Mouse (Mus musculus) thymus, postnatal 0 days (tissue): ENCODE measurements around the gene Zdhhc7. TPM values are rescaled to one million over a fixed set of nuclear protein-coding genes. Genes with fewer than 3 reads are reported as not detected.
A peak's percentile ranks its signal among the peaks of the same experiment; 100 is the strongest.

ENCODE experiments used
- DNase-seq: peaks from one replicate; pipeline ENCODE4 v3.0.0-alpha.2; 2015; ENCODE audit warnings: low spot score
- polyA plus RNA-seq: library from polyadenylated mRNA; unstranded; fragments of >200 nt; fragmentation: Nextera tagmentation; extraction: Ambion mirVana; gene quantifications from 2 replicates; pipeline ENCODE4 v1.2.1, GENCODE M21; 2015

Gene Zdhhc7
- polyA plus RNA-seq, 1 experiment from 2014 or later = 35.9 TPM

DNA sequence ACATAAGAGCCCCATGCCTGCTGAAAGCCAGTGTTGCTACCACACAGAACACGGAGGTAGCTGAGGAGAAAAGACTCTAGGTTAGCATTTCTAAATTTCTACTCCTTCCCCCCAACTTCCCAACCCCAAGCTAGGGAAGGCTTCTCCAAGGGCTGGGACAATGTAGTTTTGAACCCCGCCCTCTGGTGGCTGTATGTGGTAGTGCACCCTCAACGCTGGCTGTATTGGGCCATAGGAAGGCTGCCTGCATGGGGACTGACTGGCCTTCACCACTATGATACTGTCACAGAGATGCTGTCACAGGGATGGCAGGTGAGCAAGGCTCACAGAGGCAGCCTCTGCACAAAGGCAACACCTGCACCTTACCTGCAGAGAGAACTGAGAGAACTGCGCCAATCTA lies 29.6 kb downstream of the Zdhhc7 start:
- peak; percentile 75 for DNase-seq

DNA sequence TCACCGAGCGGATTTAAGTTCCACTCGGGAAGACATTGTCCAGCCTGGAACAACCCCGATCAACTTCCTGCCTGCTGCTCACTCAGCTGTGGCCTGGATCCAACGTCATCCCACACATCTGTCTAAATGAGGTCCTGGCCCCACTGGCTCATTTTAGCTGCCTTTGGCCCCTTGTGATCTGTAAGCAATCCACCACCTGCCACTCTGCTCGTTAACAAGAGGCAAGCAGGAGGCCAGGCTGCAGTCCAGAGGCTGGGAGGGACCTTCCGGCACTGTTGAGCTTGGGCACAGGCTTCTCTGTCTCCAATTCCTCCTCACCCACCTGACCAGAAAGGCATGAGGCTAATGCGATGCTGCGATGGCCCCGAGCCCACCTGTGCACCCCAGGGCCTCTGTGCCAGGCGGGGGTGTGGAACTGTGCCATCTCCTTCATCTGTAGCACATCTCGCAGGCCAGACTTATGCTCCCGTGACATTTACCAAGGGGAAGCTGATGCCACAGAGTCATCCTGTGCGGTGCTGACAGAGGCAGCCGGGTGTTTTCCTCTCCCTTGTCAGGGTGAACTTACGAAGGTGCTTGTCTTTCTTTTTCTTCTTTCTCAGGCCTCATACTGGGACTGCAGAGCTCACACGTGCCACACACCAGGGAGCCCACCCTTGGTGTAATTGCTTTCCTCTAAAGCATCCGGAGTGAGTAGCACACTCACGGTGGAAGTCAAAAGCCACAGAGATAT lies 33.2 kb downstream of the Zdhhc7 start:
- peak; percentile 87 for DNase-seq

DNA sequence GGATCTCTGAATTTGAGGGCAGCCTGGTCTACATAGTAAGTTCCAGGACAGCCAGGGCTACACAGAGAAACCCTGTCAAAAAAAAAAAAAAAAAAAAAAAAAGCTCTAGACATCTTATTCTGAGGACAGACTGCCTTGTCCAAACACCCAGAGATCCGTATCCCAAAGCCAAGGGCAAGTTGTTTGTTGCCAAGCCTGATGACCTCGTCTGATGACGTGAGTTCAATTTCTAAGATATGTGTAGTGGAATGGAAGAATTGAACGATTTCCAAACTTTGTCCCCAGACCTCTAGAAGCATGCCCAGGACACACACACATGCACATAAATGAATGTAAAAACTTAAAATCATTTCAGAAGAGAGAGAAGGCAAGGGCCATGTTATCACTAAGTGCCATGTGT lies 35.1 kb downstream of the Zdhhc7 start:
- no peak for DNase-seq

DNA sequence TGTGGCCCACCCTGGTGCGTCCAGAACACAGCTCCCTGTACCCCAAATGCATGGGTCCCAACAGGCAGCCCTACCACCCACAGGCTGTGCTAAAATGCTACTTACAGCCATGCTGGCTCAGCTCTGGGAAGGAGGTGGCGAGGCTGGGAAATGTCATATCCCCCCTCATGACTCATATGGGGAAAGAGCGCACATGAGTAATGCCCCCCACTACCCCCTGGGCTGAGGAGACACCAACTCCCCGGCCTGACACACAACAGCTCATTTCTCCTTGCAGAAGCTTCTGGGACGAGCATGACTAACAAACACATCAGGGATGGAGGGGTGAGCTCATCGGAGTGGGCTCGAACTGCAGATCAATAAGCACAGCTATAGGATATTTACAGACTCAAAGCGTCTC lies 35.7 kb downstream of the Zdhhc7 start:
- no peak for DNase-seq

DNA sequence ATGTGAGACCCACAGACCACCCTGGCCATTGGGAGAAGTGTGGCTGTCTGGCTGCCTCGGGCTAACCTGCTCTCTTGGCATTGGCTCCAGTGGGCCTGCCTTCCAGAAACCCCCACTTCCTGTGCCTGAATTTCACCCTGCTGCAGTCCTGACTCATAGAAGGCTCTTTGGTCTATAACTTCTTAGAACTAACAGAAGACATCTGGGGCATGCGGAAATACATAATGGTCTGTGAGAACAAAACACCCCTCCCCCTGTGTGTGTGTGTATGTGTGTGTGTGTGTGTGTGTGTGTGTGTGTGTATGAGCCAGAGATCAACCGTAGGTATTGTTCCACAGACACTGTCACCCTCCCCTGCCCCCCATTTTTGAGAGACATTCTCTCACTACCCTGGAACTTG lies 38.0 kb downstream of the Zdhhc7 start:
- DNase-seq = peak; percentile 80

DNA sequence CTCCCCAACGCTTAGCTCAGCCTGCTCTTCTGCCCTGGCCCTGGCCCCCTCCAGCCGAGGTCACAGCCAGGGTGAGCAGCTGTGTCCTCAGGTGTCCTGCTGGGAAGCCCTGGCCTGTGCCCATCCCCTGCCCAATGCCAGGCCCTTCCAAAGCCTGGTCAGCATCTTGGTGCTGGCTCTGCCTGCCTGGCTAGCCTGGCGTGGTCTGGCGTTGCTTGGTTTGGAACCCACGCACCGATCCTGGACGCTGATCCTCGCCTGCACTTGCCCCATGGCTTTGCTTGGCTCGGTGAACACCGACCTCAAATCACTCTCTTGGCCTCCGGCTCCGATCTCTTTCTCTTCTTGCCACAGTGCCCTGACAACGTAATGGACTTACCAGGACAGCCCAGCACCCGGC lies 38.5 kb downstream of the Zdhhc7 start:
- DNase-seq = no peak

DNA sequence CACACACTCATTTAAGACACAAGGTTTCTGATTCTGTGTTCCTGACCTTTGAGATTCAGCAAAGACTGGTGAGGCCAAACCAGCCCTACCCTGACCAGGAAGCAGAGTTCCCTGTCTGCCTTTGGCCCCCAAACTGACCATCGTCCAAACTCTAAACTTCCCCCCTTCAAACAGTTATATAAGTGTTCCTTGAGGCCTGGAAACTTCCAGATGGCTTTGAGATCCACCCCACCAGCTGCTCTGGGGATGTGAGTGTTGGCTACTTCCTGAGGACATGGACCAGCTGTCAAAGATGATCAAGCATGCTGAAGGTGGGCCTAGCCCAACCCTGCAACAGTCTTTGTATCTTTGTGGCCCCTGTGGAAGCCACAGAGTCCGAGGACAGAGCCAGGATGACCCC lies 44.2 kb downstream of the Zdhhc7 start:
- no peak for DNase-seq

DNA sequence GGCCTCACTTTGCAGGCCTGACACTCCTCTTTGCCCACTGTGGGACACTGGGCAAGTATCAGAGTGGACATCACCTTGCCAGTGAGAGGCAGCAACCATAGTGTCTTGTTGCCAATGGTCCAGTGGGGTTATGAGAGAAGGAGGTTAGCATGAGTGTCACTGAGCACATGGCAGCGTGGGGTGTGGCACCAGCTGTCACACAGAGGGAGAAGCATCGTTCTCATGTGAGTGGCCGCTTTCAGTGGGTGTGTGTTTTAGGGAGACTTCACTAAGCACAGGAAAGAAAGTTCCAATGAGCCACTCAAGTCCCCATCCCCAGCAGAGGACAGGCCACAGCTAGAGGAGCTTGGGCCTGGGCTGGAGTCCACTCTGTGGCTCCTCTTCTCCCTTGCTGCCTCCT lies 46.4 kb downstream of the Zdhhc7 start:
- DNase-seq = no peak

DNA sequence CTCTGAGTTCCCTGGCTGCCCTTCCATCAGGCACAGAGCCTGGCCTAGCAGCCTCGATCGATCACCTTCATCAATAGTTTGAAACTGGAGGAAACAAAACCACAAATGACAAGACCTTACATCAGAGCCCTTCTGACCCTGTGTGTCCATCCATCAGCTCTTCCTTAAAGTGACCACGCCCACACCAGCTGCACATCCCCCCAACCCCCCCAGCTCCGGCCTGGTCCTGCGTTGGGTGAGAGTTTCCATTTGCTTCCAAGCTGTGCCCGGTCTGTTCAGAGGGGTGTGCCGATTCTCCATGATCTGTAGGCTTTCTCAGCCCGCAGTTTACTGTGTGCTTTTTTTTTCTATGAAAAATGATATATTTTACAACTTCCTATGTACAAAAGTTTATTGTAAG lies 49.0 kb downstream of the Zdhhc7 start:
- DNase-seq = no peak

DNA sequence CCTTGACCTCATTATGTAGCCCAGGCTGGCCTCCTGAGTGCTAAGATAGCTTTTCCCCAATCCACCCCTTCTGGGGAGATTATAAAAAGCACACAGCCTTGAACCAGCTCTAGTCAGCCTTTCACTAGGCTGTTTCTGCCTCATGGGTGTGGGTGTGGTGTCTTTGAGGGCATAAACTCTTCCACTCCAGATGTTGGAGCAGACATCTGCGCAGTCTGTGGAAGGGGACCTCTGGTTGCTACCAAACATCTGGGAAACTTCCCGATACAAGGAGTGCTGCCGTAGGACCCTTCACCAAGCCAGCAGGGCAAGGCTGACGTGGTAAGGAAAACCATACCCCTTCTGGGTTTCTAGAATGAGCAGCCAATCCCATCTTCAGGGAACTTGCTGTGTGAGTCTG lies 49.4 kb downstream of the Zdhhc7 start:
- no peak for DNase-seq

DNA sequence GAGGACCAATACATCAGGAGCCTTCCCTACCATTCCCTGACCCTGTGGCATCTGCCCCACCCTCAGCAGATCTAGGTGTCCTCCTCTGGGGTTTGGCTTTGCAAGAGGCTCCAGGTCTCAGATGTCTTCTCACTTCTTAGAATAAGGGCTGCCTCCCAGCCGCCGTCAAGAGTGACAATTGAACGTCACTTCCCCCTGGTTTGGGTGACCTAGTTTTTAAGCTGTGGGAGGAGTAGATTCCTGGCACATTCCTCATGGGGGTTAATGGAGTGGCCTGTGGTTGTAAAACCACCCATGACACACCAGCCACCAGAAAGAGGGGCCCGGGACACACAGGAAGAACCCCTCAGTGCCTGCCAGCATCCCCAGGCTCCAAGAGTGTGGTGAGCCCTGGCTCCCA lies 50.3 kb downstream of the Zdhhc7 start:
- DNase-seq = peak; percentile 78

DNA sequence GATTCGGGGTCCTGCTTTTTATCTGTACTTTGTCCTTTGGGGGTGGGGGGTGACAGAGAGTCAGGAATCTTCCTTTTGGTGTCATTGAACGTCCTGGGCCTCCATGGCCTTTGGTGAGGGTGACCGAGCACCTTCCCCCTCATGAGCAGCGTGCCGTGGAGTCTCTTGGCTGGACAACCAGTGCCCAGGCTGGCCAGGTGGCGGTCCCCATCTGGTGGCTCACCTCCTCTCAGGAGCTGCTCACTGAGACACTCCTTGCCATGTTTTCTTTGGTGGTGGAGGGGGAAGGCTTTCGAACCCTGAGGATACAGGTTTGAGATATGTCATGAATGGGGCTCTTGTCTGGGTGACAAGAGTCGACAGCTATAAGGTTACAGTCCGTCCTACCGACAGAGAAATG lies 50.9 kb downstream of the Zdhhc7 start:
- peak; percentile 34 for DNase-seq

DNA sequence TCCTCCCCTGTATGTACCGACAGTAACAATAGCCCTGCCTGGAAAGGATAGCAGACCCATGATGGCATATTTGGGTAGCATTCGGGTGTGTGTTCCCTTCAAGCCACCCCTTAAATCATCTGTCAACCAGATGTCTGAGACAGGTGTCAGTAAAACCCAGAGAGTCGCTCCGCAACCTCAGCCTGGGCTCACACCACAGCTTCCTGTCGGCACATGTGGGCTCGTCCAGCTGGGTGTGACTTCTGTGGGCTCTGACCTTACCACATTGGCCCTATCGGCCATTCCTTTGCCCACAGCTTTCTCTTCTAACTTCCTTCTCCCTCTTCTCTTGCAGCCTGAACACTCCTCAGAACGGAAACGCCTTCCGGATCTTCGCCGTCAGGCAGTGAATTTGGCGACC lies 51.3 kb downstream of the Zdhhc7 start:
- peak; percentile 86 for DNase-seq

DNA sequence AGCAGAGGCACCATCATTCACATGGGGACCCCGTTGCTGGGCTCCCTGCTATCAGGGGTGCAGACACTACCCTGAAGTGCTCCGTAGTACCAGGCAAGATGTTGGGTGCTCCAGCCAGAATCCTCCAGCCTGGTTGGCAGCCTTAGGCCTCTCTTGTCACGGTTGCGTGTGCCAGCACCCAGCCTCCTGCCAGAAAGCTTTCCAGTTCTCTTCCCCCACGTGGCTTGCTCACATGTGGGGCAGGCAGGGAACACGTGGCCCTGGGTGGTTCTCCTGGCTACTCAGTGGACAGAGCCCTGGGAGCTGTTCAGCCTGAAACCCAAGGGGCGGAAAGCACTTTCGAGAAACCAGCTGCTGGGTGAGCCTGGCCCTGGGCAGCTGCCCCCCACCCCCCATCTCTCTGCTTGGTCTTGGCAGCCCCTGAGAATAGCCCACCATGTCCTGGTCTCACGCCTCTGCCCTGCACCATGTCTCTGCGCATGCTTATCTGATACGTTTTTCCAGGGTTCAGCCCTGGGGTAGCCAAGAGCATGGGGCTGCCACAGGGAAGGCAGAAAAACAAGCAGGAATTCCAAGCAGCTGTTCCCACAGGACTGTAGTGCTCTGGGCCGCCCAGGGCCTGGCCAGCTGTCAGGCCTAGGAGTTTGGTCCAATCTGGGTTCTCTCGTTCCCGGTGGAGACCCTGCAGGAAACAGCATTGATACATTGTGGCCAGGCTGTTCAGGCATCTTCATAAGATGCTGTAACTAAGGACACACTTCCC lies 54.8 kb downstream of the Zdhhc7 start:
- no peak for DNase-seq

DNA sequence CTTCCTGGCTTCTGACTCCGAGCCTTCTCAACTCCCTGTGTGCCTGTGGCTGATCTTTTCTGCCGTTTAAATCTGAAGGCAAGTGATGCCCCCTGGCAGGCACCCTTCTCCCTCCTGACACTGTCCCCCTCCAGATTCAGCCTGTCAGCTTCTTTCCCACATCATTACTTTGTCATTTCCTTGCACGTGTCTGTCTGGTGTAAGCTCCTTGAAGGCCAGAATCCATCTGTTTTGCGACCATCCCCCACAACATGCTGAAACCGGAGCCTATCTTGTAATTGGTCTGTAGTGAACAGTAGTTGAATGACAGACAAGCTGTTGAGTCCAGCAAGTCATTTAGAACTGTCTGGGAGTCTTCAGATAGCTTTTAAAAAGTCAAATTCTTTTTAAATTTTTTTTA lies 55.8 kb downstream of the Zdhhc7 start:
- no peak for DNase-seq

DNA sequence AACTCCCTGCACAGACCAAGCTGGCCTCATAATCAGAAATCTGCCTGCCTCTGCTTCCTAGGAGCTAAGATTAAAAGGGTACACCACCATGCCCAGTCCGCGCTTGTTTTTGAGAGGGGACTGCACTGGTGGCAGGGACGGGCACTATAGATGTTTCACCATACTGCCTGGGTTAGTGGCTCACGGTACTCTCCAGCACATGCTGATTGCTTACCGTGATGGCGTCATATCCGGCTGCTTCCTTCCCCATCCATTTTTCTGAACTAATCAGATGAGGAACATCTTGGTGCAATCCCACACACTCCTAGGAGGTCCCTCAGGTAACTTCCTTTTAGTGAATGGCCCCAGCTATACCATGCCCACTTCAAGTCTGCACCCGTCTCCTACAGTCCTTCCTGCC lies 56.4 kb downstream of the Zdhhc7 start:
- DNase-seq = no peak

DNA sequence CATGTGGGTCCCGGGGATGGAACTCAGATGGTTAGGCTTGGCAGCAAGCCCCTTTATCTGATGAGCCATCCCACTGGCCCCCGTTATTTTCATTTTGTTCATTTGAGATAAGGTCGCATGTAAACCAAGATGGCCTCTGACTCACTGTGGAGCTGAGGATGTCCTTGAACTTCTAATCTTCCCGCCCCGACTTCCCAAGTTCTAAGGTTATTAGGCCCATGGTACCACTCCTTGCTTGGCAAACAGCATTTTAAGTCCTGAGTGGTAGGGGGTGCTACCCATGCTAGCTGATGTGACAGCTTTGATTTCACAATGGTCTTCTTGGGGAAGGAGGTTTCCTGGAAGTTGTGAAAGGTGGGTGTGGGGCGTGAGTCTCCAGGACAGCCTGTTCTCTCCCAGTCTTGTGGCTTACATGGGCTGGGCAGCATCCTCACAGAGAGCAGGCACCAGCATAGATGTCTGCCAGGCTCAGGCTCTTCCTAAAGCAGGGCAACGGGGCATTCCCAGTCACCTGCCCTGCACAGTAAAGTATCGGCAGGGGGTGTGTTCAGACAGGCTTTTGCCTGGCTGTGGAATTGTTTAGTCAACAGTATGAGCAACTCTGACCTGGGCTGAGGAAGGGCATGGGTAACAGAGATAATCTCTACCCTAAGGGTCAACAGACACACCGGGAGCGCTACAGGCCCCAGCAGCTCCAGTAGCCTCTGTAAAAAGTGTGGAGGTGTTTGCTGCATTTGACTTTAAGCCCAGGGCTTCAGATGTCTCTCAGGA lies 58.6 kb downstream of the Zdhhc7 start:
- no peak for DNase-seq

DNA sequence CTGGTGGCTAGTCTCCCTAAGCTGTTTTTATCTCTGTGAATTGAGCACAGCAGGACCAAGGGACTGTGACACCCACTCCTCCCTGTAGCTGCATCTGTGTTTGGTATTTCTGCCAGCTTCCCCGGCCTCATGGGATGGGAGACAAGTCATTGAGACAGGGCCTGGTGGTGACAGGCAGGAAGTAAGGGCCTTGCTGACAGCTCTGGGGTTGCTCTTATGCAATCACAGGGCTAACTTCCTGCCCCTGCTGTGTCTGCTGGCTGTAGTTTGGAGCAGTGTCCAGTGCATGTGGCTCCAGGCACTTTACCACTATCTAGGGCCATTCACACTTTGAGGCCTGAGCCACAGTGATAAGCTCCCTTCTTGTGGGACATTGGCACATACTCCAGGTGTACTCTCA lies 60.4 kb downstream of the Zdhhc7 start:
- DNase-seq = no peak

DNA sequence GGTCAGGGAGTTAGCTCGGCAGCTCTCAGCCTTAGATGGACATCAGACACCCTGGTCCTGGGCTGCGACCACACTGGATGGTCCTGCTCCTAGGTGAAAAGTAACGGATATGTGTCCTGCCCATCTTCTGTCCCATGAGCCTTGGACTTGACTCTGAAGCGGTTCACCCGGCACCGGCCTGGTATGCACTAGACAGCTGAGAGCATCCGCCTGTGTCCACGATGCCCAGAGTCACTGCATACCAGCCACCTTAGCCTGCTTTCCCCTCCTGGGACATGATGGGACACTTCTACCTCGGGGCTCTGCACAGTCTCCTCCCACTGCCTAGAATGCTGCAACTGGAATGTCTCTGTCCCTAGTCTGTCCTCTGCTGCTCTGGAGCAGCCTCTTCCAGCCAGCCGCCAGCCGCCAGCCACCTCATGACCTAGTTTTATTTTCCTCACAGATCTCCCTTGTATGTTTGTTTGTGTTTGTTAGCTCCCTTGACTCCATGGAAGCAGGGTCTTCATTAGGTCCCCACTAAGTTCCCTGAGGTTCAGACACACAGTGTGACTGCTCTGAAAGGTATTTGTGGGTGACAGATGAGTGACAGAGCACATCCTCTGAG lies 61.9 kb downstream of the Zdhhc7 start:
- DNase-seq = no peak

DNA sequence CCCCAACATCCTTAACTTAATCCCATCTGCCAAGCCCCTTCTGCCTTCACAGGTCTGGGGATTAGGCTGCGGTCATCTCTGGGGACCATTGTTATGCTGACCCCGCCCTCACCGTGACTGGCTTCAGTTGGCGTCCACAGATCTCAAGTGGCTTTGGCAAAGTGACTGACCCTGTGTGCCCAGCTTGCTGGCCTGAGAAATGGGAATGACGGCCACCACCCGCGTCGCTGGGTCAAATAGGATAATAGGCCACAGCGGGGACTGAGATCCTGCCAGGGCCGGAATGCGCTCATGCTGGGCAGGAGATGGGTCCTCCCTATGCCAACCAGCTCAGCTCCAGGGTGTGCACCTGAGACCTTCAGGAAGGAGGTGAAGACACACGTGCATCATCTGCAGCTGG lies 62.5 kb downstream of the Zdhhc7 start:
- DNase-seq = no peak

DNA sequence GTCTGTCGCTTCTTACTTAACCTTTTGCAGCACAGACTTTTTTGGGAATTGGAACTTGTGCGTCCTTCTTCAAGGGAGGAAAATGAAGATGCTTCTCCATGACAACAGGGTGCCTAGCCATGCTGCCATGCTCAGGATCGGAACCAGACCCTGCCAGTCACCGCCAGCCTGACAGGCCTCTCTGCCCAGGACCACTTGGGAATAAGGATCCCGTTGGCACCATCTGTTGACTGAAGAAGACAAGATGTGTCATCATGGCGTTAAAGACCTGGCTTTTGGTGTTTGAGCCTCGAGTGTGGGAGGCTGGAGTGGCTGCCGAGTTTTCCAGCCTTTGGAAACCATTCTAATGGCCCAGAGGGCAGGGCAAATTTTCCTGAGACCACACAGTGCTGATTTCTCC lies 63.7 kb downstream of the Zdhhc7 start:
- DNase-seq = no peak

DNA sequence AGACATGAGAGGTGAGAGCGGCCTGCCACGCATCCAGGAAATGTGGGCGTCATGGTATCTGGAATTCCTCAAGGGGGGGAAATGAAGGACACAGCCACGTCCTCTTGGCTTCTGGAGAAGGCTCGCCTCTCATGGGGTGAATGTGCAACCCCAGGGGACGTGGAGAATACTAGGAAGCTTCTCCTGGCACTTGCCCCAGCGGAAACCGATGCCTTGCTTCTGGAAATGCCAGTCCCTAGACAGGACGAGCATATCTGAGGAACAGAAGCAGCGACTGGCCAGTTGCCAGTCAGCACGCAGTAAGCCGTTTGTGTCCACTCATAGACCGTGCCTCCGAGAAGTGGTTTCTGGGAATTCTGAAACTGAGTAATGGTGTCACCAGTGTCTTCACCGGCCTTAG lies 64.1 kb downstream of the Zdhhc7 start:
- DNase-seq = no peak
